Mouse (Mus musculus): ENCODE measurements around the gene Srgap2.

- TF ChIP-seq POLR2A (IDR thresholded peaks at IDR 0.05; ENCODE audit: insufficient read depth, low read length) (no peak), CTCF (IDR thresholded peaks at IDR 0.05; ENCODE audit: low read depth, low read length) (no peak), EP300 (IDR thresholded peaks at IDR 0.05; ENCODE audit: insufficient read depth, low read depth, low read length) (no peak)
Measured at GRCm38 (mm10) chr1:131296726-131297125, 230.4 kb downstream of the Srgap2 start.

All from ES-Bruce4 (cell line).